Mouse (Mus musculus) heart, postnatal 0 days (tissue): Measurements from ENCODE around the gene Pbxip1.

Source experiments
- CTCF ChIP-seq: IDR thresholded peaks from 2 replicates; pipeline ENCODE4 v1.5.1; 2016; ENCODE audit warnings: antibody characterized with exemption, control low read depth, low read depth
- EP300 ChIP-seq: IDR thresholded peaks from 2 replicates; pipeline ENCODE4 v1.6.1; 2016; ENCODE audit warnings: antibody characterized with exemption, low read depth

GRCm38 (mm10) chr3:89418170-89418860 is 18.2 kb upstream of the Pbxip1 start, which contains the start of the genes Cks1b and Shc1:
- 0 out of 2 replicates have a peak, but pooled peaks have one; percentile 26 for TF ChIP-seq EP300
- no peak for TF ChIP-seq CTCF
